Mouse (Mus musculus) cortical plate, adult 2 months (tissue): ENCODE results near the gene L2hgdh. TPM values are rescaled to one million over a fixed set of nuclear protein-coding genes. Genes with fewer than 3 reads are reported as not detected.

Experiments used
- H3K27ac ChIP-seq: fragments of 200-500 bp; 2 replicates; pipeline ENCODE4 v1.5.1; 2012; ENCODE audit warnings: low read length, control low read depth, inconsistent platforms; ENCODE audit not compliant: insufficient read depth
- H3K4me1 ChIP-seq: fragments of 200-500 bp; 2 replicates; pipeline ENCODE4 v1.6.1; 2011; ENCODE audit warnings: low read length; ENCODE audit not compliant: control insufficient read depth, insufficient read depth
- H3K4me3 ChIP-seq: fragments of 200-500 bp; 2 replicates; pipeline ENCODE4 v1.5.1; 2011; ENCODE audit warnings: mild to moderate bottlenecking, low read length, control low read depth; ENCODE audit not compliant: insufficient read depth
- CTCF ChIP-seq: fragments of 200-500 bp; IDR thresholded peaks from 2 replicates; pipeline ENCODE4 v1.5.1; 2011; ENCODE audit warnings: mild to moderate bottlenecking, control low read depth, low read length; ENCODE audit not compliant: insufficient read depth; ENCODE audit errors: extremely low read depth
- POLR2A ChIP-seq: fragments of 200-500 bp; IDR thresholded peaks from 2 replicates; pipeline ENCODE4 v1.6.1; 2011; ENCODE audit warnings: mild to moderate bottlenecking, low read length, control low read depth; ENCODE audit not compliant: insufficient read depth; ENCODE audit errors: extremely low read depth
- polyA plus RNA-seq: library from polyadenylated mRNA; depleted of rRNA; stranded (reverse); fragments of >200 nt; gene quantifications from 2 replicates; pipeline ENCODE4 v1.2.3, GENCODE M21; 2012

Gene L2hgdh
- polyA plus RNA-seq, 1 experiment, result 11.8 TPM

DNA sequence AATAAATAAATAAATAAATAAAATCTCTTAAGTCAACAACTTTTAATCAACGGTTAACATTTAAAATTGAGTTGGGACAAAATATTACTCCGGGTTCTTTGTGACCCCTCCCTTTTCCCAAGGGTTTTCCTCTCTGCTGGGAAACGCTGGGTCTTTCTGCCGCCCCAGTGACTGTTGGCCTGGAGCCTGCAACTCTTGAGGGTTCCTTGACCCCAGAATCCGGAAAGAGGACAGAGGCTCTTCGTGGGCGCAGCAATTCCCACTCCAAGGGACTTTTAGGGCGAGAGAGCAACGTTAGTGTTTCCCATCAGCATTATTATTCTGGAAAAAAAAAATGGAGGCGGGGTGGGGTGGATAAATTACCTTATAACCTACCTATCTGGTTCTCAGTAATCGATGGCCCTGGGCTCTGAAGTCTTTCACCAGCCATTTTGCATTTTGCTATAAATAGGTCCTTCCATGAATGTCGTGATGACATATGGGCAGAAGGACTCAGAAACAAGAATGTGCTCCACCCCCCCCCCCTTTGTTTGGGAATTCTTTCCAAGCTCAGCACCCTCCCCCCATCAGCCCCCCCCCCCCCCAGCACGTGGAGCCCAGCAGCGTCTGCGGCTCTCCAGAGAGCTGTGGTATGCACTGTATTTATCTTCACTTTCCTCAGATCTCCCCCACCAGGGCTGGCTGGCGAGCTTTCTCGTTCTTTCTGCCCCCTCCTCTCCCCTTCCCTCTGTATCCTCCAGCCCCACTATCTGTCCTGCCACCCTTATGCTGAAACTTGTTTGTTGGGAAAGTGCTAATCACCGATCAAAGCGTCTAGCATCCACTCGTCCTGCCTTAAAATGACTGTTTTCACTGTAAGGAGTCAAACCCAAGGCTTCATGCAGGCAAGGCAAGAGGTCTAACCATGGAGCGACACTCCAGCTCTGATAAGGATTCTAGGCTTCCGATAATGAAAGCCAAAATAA, 33.8 kb upstream of the L2hgdh start:
- TF ChIP-seq CTCF (no peak), POLR2A (no peak)
- no peak overlapping the region for H3K27ac ChIP-seq
- peaks cover 2% of the 10 kb centered on the region; the same call in 1 of the 2 replicates for H3K4me1 ChIP-seq
- H3K4me3 ChIP-seq, result no peak overlapping the region

DNA sequence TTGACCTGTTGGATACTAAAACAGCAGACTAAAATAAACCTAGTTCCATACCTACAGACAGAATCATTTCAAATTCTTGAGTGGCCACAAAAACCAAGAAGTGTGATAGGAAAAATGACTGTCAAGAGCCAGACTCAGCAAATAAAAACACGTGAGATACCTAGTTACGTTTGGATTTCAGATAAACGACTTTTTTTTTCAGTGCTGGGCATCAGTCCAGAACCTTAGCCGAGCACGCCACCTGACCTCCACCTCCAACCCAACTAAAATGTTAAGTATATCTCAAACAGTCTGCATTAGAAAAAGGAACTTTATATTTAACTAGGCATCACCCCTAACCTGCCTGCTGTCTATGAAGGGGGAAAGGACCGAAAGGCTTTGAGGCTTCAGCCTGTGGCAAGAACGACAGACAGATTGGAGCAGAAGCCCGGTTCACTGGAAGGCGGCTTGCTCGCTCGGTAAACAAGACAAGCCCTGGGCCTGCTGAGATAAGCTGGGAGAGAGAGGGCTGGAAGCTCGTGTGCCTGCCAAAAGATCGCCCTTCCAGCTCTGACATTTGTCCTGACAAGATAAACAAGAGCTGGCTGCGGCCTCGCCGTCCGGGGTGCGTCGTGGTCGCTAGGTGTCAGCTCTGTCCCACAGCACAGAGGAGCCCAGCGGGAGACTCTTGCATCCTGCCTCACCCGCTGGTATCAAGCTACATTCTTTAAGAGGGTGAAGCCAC, 32.9 kb upstream of the L2hgdh start:
- Histone ChIP-seq H3K27ac (no peak overlapping the region), H3K4me3 (no peak overlapping the region), H3K4me1 (peaks cover 2% of the 10 kb centered on the region; the same call in 1 of the 2 replicates)
- TF ChIP-seq CTCF (peak; percentile 47), POLR2A (no peak)

DNA sequence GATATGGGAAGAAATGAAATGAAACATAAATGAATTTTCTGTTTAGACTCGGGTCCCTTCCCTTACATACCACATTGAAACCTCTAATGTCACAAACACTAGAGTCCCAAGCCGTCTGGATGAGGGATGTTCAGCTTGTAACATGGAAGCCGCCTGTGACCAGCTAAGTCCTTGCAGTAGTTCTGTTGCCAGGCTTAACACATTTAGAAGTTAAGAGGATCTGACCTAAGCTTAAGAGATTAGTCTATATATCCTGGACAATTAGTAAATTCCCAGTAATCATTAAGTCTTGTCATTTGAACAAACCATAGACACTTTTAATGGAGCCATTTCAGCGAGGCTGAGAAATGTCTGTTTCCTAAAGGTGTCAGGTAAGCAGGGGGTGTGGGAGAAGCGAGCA, 31.3 kb upstream of the L2hgdh start:
- TF ChIP-seq POLR2A (no peak), CTCF (no peak)

DNA sequence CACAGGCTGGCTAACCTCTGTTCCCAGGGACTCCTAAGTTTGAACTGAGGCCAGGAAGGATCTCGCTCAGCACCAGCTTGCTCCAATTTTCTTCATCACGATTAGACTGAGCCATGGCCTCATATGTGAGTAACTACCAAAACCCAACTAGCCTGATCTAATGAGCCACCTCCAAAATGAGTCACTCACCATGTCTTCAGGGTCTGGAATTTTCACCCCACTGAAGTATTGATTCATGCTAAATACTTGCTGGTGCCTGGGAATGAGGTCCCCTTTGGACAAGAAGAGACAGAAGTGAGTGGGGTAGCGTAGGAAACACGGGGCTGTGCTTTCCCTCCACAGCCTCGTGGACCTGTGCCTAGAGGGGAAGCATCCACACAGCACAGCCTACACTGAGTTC, 29.3 kb upstream of the L2hgdh start:
- TF ChIP-seq POLR2A (no peak), CTCF (no peak)
- no peak overlapping the region for H3K27ac ChIP-seq
- no peak overlapping the region for H3K4me3 ChIP-seq
- no peaks in the 10 kb centered on the region for H3K4me1 ChIP-seq

More for the DNA sequence above, 31.3 kb upstream of the L2hgdh start:
- Histone ChIP-seq H3K4me3 (no peak overlapping the region), H3K27ac (no peak overlapping the region), H3K4me1 (peaks cover 1% of the 10 kb centered on the region; the same call in 1 of the 2 replicates)

DNA sequence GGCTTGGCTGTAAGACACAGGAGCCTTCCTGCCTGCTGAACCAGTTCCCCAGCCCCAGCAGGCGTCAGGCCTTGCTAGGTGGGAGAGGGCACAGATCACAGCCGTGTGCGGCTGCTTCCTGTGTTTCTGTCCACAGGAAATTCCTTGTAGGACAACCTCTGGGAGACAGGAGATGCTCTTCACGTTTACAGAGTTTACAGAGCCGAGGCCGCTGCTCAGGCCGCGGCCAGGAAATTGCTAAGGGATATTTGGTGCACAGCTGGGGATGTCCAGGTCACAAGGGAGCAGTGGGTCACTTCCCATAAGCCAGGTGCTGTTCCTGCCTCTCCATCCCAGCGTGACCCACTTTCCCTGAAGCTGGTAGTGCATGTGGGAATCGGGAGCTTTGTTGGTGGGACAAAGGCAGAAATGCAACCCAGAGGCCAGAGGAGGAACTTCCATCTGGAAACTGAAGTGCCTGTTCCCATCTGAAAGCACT, 27.2 kb upstream of the L2hgdh start:
- no peak overlapping the region for H3K4me3 ChIP-seq
- H3K27ac ChIP-seq, result no peak overlapping the region
- TF ChIP-seq CTCF, result no peak
- no peak for TF ChIP-seq POLR2A
- no peaks in the 10 kb centered on the region for H3K4me1 ChIP-seq

DNA sequence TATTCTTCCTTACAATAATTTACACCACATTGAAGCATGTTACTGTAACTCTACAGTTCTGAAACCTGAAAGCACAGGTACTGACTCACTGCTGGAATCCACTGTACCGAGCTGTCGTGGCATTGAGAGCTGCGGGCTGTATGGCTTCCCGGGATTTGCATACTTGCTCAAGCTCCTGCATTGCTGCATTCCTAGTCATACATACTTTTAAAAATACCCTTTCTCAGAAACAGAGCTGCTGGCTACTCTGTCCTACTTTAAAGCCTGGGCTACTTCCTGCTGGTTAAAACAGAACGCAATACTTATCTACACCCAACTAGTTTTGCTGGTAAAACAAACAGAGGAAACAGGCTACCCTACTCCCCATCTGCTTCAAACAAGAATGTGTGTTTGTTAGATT, 19.5 kb upstream of the L2hgdh start:
- H3K27ac ChIP-seq, result no peak overlapping the region
- no peak for TF ChIP-seq CTCF

DNA sequence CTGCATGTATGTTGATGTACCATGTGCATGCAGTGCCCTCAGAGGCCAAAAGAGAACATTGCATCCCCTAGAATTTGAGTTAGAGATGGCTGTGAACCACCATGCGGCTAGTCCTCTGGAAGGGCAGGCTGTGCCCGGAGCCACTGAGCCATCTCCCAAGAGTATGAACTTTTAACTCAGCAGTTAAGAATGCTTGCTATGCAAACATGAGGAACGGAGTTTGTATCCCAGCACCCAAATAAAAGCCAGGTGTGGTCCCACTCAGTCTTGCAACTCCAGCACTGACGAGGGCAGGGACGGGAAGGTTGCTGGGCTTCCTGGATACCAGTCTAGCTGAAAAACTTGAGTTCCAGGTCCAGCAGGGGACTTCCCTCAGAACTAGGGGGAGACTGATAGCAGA, 17.3 kb upstream of the L2hgdh start:
- Histone ChIP-seq H3K4me3 (no peak overlapping the region), H3K27ac (no peak overlapping the region), H3K4me1 (no peaks in the 10 kb centered on the region)
- no peak for TF ChIP-seq CTCF
- TF ChIP-seq POLR2A, result no peak

More for the DNA sequence above, 19.5 kb upstream of the L2hgdh start:
- H3K4me1 ChIP-seq, result no peaks in the 10 kb centered on the region
- no peak overlapping the region for H3K4me3 ChIP-seq

DNA sequence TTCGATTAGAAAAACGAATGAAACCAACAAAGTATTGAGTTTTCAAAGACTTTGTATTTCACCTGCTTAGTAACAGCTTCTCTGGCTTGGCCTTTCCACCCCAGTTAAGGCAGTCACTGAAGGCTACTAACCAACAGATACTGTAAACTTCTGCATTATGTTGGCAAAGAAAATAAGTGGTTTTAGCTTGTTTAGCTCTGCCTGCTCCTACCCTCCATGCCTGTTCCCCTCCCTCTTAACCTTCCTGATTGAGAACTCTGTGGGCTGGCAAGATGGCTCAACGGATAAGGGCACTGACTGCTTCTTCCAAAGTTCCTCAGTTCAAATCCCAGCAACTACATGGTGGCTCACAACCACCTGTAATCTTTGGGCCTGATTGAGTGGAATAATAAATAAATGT, 9.2 kb upstream of the L2hgdh start:
- no peak for TF ChIP-seq POLR2A
- H3K4me3 ChIP-seq, result no peak overlapping the region
- H3K27ac ChIP-seq, result no peak overlapping the region
- H3K4me1 ChIP-seq, result no peaks in the 10 kb centered on the region

DNA sequence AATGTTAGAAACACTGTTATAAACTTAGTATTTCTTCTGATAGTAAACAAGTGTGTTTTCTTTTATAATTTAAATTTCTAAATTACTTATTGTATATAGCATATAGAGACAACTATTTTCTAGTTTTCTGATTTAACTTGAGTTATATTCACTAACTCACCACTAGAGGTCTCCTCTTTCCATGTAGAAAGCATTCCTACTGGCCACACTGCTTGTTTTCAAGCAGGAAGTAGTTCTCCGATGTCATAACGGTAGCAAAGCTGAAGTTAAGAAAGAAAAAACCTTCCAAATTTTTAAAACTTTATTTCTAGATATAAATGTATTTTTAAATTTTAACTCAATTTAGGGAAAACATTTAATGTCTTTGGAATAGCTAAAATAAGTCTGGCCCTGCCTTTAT, 8.8 kb upstream of the L2hgdh start:
- Histone ChIP-seq H3K4me3 (no peak overlapping the region), H3K4me1 (no peaks in the 10 kb centered on the region), H3K27ac (no peak overlapping the region)
- TF ChIP-seq CTCF, result peak; percentile 27; the same call in 1 of the 2 replicates
- no peak for TF ChIP-seq POLR2A

DNA sequence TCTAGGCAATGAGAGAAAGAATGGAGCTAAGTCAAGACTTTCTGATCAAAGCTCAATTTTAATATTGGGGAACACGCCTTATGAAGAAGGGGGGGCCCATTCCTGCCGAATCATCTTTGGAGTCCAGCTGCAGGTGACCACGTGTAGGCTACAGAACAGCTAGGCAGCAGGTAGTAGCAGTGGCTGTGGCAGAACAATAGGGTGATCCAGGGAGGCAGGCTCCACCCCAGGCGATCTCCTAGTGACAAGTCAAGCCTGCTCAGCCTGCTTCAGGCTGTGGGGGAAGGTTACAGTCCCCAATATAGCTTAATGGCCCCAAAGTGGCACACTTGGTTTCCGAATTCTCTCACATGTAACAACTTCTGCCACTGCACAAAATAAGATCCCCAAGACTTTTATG, 7.5 kb upstream of the L2hgdh start:
- Histone ChIP-seq H3K4me1 (no peaks in the 10 kb centered on the region), H3K4me3 (no peak overlapping the region), H3K27ac (no peak overlapping the region)
- TF ChIP-seq POLR2A, result no peak
- no peak for TF ChIP-seq CTCF
